Mouse (Mus musculus): ENCODE data around the gene N4bp3. TPM values are rescaled to one million over a fixed set of nuclear protein-coding genes. Genes with fewer than 3 reads are reported as not detected.

The N4bp3 gene
- polyA plus RNA-seq, 1 experiment from 2014 or later: 8.3 TPM

Other genes with a start within 250 kb of the N4bp3 start
- gene Phykpl, start 66.1 kb downstream of the N4bp3 start, polyA plus RNA-seq (2015; fragmentation: Nextera tagmentation; extraction: Ambion mirVana): 13.3 and 14.6 TPM in 2 replicates
- 465 and 547 TPM in 2 replicates for gene Hnrnpab, start 44.0 kb downstream of the N4bp3 start, polyA plus RNA-seq (2015; fragmentation: Nextera tagmentation; extraction: Ambion mirVana)
- gene Nhp2, start 31.1 kb downstream of the N4bp3 start, polyA plus RNA-seq (2015; fragmentation: Nextera tagmentation; extraction: Ambion mirVana): 104 and 110 TPM in 2 replicates
- 66.2 and 71.8 TPM in 2 replicates for gene Rmnd5b, start 14.9 kb downstream of the N4bp3 start, polyA plus RNA-seq (2015; fragmentation: Nextera tagmentation; extraction: Ambion mirVana)
- 0.22 and 0.26 TPM in 2 replicates for gene D930048N14Rik, start 112 bp upstream of the N4bp3 start, polyA plus RNA-seq (2015; fragmentation: Nextera tagmentation; extraction: Ambion mirVana)
- 115 and 117 TPM in 2 replicates for gene 0610009B22Rik, start 38.0 kb upstream of the N4bp3 start, polyA plus RNA-seq (2015; fragmentation: Nextera tagmentation; extraction: Ambion mirVana)
- gene Sec24a, start 112.8 kb upstream of the N4bp3 start, polyA plus RNA-seq (2015; fragmentation: Nextera tagmentation; extraction: Ambion mirVana): 13.8 and 14.9 TPM in 2 replicates
- 150 and 167 TPM in 2 replicates for gene Sar1b, start 112.8 kb upstream of the N4bp3 start, polyA plus RNA-seq (2015; fragmentation: Nextera tagmentation; extraction: Ambion mirVana)
- gene Jade2, start 206.8 kb upstream of the N4bp3 start, polyA plus RNA-seq (2015; fragmentation: Nextera tagmentation; extraction: Ambion mirVana): 0.31 and 0.32 TPM in 2 replicates

All from midbrain, embryonic 13.5 days (tissue).